Mouse (Mus musculus) CH12.LX (cell line): ENCODE measurements around the gene Smarca2. TPM values are rescaled to one million over a fixed set of nuclear protein-coding genes. Genes with fewer than 3 reads are reported as not detected.

ENCODE experiments used
- DNase-seq: peaks from one replicate; pipeline ENCODE4 v3.0.0-alpha.2; 2013; ENCODE audit errors: extremely low read depth
- H3K27ac ChIP-seq: 2 replicates; pipeline ENCODE4 v1.5.1; 2012; ENCODE audit warnings: low read depth, mild to moderate bottlenecking, control low read depth, moderate library complexity; ENCODE audit not compliant: insufficient read depth
- H3K27me3 ChIP-seq: replicated peaks from 2 replicates; pipeline ENCODE3; 2012; ENCODE audit warnings: inconsistent platforms
- H3K36me3 ChIP-seq, 2 experiments: replicated peaks in 1 of 2; 2 replicates each; pipeline versions ENCODE3 to v1.6.1; 2012; ENCODE audit warnings: inconsistent platforms in 1 of 2, low read length in 1 of 2, mild to moderate bottlenecking in 1 of 2, mixed read lengths in 1 of 2, moderate library complexity in 1 of 2; ENCODE audit not compliant: control insufficient read depth in 1 of 2, insufficient read depth in 1 of 2
- H3K4me1 ChIP-seq, 2 experiments: 2 replicates each; pipeline ENCODE4 v1.6.1; 2012; ENCODE audit warnings: inconsistent platforms in 1 of 2, moderate library complexity in 1 of 2; ENCODE audit not compliant: insufficient read depth in 2 of 2, control insufficient read depth in 1 of 2
- H3K4me2 ChIP-seq: 2 replicates; pipeline ENCODE4 v1.6.1; 2012; ENCODE audit warnings: low read depth, mild to moderate bottlenecking, control low read depth; ENCODE audit not compliant: poor library complexity, insufficient read depth, severe bottlenecking
- H3K4me3 ChIP-seq, 3 experiments: fragments of 150-350 bp in 1 of 3; sonication (generic) in 1 of 3; replicated peaks in 1 of 3; 2 replicates each; pipeline versions ENCODE3 to v1.5.1; 2011 to 2012; ENCODE audit warnings: low read depth in 2 of 3, low read length in 2 of 3, mild to moderate bottlenecking in 2 of 3, moderate library complexity in 2 of 3, control low read depth in 1 of 3, improper control_type of control experiment in 1 of 3, inconsistent platforms in 1 of 3, mixed read lengths in 1 of 3; ENCODE audit not compliant: poor library complexity in 1 of 3
- H3K79me2 ChIP-seq: replicated peaks from 2 replicates; pipeline ENCODE4 v1.6.1; 2012; ENCODE audit warnings: mild to moderate bottlenecking, moderate library complexity; ENCODE audit not compliant: control insufficient read depth, poor library complexity, insufficient read depth, severe bottlenecking; ENCODE audit errors: extremely low read depth
- H3K9ac ChIP-seq: 2 replicates; pipeline ENCODE4 v1.6.1; 2012; ENCODE audit warnings: low read depth, mild to moderate bottlenecking, control low read depth, moderate library complexity; ENCODE audit not compliant: insufficient read depth
- H3K9me3 ChIP-seq: replicated peaks from 2 replicates; pipeline ENCODE3; 2012; ENCODE audit warnings: low read length, inconsistent platforms, mixed read lengths
- CHD1 ChIP-seq: IDR thresholded peaks from 2 replicates; pipeline ENCODE4 v1.6.1; 2012; ENCODE audit warnings: low read depth, low read length, improper control_type of control experiment, inconsistent platforms
- CHD2 ChIP-seq: IDR thresholded peaks from 2 replicates; pipeline ENCODE4 v1.6.1; 2011; ENCODE audit warnings: low read length, improper control_type of control experiment
- CTCF ChIP-seq, 2 experiments: IDR thresholded peaks in 1 of 2; conservative IDR thresholded peaks in 1 of 2; 2 replicates each; pipeline ENCODE4 v1.5.1; 2011 to 2012; ENCODE audit warnings: low read depth in 2 of 2, low read length in 2 of 2, improper control_type of control experiment in 1 of 2, inconsistent platforms in 1 of 2, mild to moderate bottlenecking in 1 of 2, moderate library complexity in 1 of 2
- E2F4 ChIP-seq: IDR thresholded peaks from 2 replicates; pipeline ENCODE4 v1.6.1; 2011; ENCODE audit warnings: low read depth, low read length, improper control_type of control experiment; ENCODE audit not compliant: insufficient replicate concordance
- ETS1 ChIP-seq: conservative IDR thresholded peaks from 2 replicates; pipeline ENCODE4 v1.6.1; 2012; ENCODE audit warnings: low read depth, mild to moderate bottlenecking, inconsistent platforms, low read length, improper control_type of control experiment, moderate library complexity
- GABPA ChIP-seq: IDR thresholded peaks from 2 replicates; pipeline ENCODE4 v1.6.1; 2012; ENCODE audit warnings: low read depth, low read length, improper control_type of control experiment, inconsistent platforms; ENCODE audit not compliant: insufficient replicate concordance
- HCFC1 ChIP-seq: IDR thresholded peaks from 2 replicates; pipeline ENCODE4 v1.6.1; 2012; ENCODE audit warnings: low read depth, mild to moderate bottlenecking, inconsistent platforms, low read length, improper control_type of control experiment
- JUN ChIP-seq: IDR thresholded peaks from 2 replicates; pipeline ENCODE4 v1.6.1; 2011; ENCODE audit warnings: low read depth, mild to moderate bottlenecking, low read length, improper control_type of control experiment, moderate library complexity; ENCODE audit not compliant: insufficient read depth
- JUND ChIP-seq: conservative IDR thresholded peaks from 2 replicates; pipeline ENCODE4 v1.6.1; 2011; ENCODE audit warnings: low read depth, low read length, improper control_type of control experiment
- KAT2A ChIP-seq: IDR thresholded peaks from 2 replicates; pipeline ENCODE4 v1.6.1; 2012; ENCODE audit warnings: low read length, improper control_type of control experiment, inconsistent platforms; ENCODE audit not compliant: insufficient replicate concordance
- MAFK ChIP-seq: IDR thresholded peaks from 2 replicates; pipeline ENCODE4 v1.6.1; 2011; ENCODE audit warnings: low read length, improper control_type of control experiment; ENCODE audit not compliant: insufficient replicate concordance
- MAZ ChIP-seq: IDR thresholded peaks from 2 replicates; pipeline ENCODE4 v1.6.1; 2012; ENCODE audit warnings: low read depth, mild to moderate bottlenecking, inconsistent platforms, low read length, improper control_type of control experiment, moderate library complexity
- MYC ChIP-seq: IDR thresholded peaks from 2 replicates; pipeline ENCODE4 v1.6.1; 2011; ENCODE audit warnings: low read depth, mild to moderate bottlenecking, improper control_type of control experiment, low read length
- NRF1 ChIP-seq: IDR thresholded peaks from 2 replicates; pipeline ENCODE4 v1.6.1; 2014; ENCODE audit warnings: low read depth, mild to moderate bottlenecking, inconsistent platforms, low read length, improper control_type of control experiment, moderate library complexity
- PAX5 ChIP-seq: IDR thresholded peaks from 2 replicates; pipeline ENCODE4 v1.6.1; 2012; ENCODE audit warnings: low read length, inconsistent platforms, mixed read lengths
- POLR2A ChIP-seq: IDR thresholded peaks from 2 replicates; pipeline ENCODE4 v1.6.1; 2011; ENCODE audit warnings: low read depth, mild to moderate bottlenecking, improper control_type of control experiment, low read length
- POLR2AphosphoS2 ChIP-seq: IDR thresholded peaks from 2 replicates; pipeline ENCODE4 v1.6.1; 2011; ENCODE audit warnings: low read depth, low read length, improper control_type of control experiment
- RAD21 ChIP-seq: IDR thresholded peaks from 2 replicates; pipeline ENCODE4 v1.6.1; 2011; ENCODE audit warnings: low read depth, mild to moderate bottlenecking, low read length, improper control_type of control experiment, moderate library complexity
- RCOR1 ChIP-seq: conservative IDR thresholded peaks from 2 replicates; pipeline ENCODE4 v1.6.1; 2012; ENCODE audit warnings: low read depth, mild to moderate bottlenecking, inconsistent platforms, low read length, improper control_type of control experiment
- SIN3A ChIP-seq: IDR thresholded peaks from 2 replicates; pipeline ENCODE4 v1.6.1; 2012; ENCODE audit warnings: low read length, improper control_type of control experiment, inconsistent platforms
- SMC3 ChIP-seq: IDR thresholded peaks from 2 replicates; pipeline ENCODE4 v1.6.1; 2011; ENCODE audit warnings: low read depth, low read length, improper control_type of control experiment
- TBP ChIP-seq: conservative IDR thresholded peaks from 2 replicates; pipeline ENCODE4 v1.6.1; 2011; ENCODE audit warnings: low read depth, low read length, improper control_type of control experiment
- TCF12 ChIP-seq: IDR thresholded peaks from 2 replicates; pipeline ENCODE4 v1.6.1; 2014; ENCODE audit warnings: low read depth, mild to moderate bottlenecking, inconsistent platforms, low read length, improper control_type of control experiment
- UBTF ChIP-seq: IDR thresholded peaks from 2 replicates; pipeline ENCODE4 v1.6.1; 2012; ENCODE audit warnings: low read depth, mild to moderate bottlenecking, inconsistent platforms, low read length, improper control_type of control experiment, moderate library complexity
- USF1 ChIP-seq: IDR thresholded peaks from 2 replicates; pipeline ENCODE4 v1.6.1; 2014; ENCODE audit warnings: low read depth, mild to moderate bottlenecking, inconsistent platforms, low read length, improper control_type of control experiment
- ZC3H11A ChIP-seq: IDR thresholded peaks from 2 replicates; pipeline ENCODE4 v1.6.1; 2012; ENCODE audit warnings: low read depth, mild to moderate bottlenecking, inconsistent platforms, low read length, improper control_type of control experiment
- ZKSCAN1 ChIP-seq: IDR thresholded peaks from 2 replicates; pipeline ENCODE4 v1.6.1; 2012; ENCODE audit warnings: low read depth, inconsistent platforms, low read length, improper control_type of control experiment, borderline replicate concordance
- ZMIZ1 ChIP-seq: IDR thresholded peaks from 2 replicates; pipeline ENCODE4 v1.6.1; 2012; ENCODE audit warnings: low read depth, mild to moderate bottlenecking, inconsistent platforms, low read length, improper control_type of control experiment
- ZNF384 ChIP-seq: IDR thresholded peaks from 2 replicates; pipeline ENCODE4 v1.6.1; 2012; ENCODE audit warnings: low read depth, low read length, improper control_type of control experiment, inconsistent platforms
- dilution Hi-C: fragments of 300-500 bp; cut with MboI; formaldehyde crosslinking; loops from 2 replicates; pipeline ENCODE4 v1.14.3; 2020; ENCODE audit warnings: low sequenced_read_pairs; ENCODE audit not compliant: extremely low pct_unique_long_range_greater_than_20kb, extremely low pct_ligation_motif_present
- in situ Hi-C: fragments of 300-500 bp; cut with MboI; formaldehyde crosslinking; loops from 3 replicates; pipeline ENCODE4 v1.14.3; 2019; ENCODE audit warnings: low sequenced_read_pairs, low pct_ligation_motif_present, low pct_unique_long_range_greater_than_20kb, mixed read lengths
- polyA plus RNA-seq: library from polyadenylated mRNA; unstranded; fragments of >175 nt; gene quantifications from 2 replicates; pipeline ENCODE4 v1.2.1, GENCODE M21; 2012; ENCODE audit warnings: low read depth; ENCODE audit not compliant: insufficient read length
- total RNA-seq, 2 experiments: library from RNA; depleted of rRNA; stranded (reverse); fragments of 300-350 nt in 1 of 2; fragments of >200 nt in 1 of 2; gene quantifications; 2 replicates each; pipeline ENCODE4 v1.2.3; 2012 to 2014

The Smarca2 gene
- total and polyA plus RNA-seq, 3 experiments: 19.4 to 47.1 (median 21.8) TPM

DNA sequence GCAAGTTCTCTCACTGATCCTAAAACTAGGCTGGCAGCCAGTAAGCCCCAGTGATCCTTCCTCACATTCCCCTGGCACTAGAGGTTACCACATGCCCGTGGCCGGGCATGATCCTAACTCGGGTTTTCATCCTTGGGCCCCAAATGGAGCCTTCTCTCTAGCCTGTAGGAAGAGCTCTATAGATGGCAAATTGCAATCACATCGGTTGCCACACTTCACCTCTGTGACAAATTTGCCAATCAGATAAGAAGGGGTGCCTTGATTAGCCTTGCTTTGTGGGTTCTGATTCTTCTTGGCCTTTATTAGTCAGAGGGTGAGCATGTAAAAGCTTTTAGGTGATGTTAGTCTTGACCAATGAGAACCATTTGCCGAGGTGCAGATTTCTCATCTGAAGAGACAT is 35.9 kb upstream of the Smarca2 start:
- no peaks in the 10 kb centered on the region for H3K27me3 ChIP-seq
- H3K79me2 ChIP-seq: no peaks in the 10 kb centered on the region
- no peaks in the 10 kb centered on the region for H3K9me3 ChIP-seq
- H3K4me2 ChIP-seq: no peak overlapping the region
- in situ Hi-C loops (no loop called here), dilution Hi-C loops (no loop called here)
- no peak overlapping the region for H3K4me3 ChIP-seq
- H3K36me3 ChIP-seq: no peaks in the 10 kb centered on the region
- no peak for TF ChIP-seq PAX5
- TF ChIP-seq JUND: no peak
- TF ChIP-seq TBP: no peak
- TF ChIP-seq USF1: no peak
- no peak for TF ChIP-seq ZKSCAN1
- no peak for TF ChIP-seq E2F4
- no peak for TF ChIP-seq KAT2A
- no peak for TF ChIP-seq ZNF384
- TF ChIP-seq NRF1: no peak
- TF ChIP-seq MAFK: no peak
- no peak for TF ChIP-seq CHD2
- TF ChIP-seq TCF12: no peak
- TF ChIP-seq CTCF (conservative IDR thresholded peaks at IDR 0.05 in 1 of 2, IDR thresholded peaks at IDR 0.05 in 1 of 2; ENCODE audit: low read depth in 2 of 2, low read length in 2 of 2): no peak
- no peak for TF ChIP-seq UBTF
- TF ChIP-seq RCOR1: no peak
- TF ChIP-seq SIN3A: no peak
- TF ChIP-seq ZMIZ1: no peak
- no peak for TF ChIP-seq GABPA
- TF ChIP-seq RAD21: no peak
- DNase-seq: no peak
- peaks cover 4 to 19% of the 10 kb centered on the region in 2 experiments; a peak in 3 of 4 replicates for H3K4me1 ChIP-seq
- no peak overlapping the region for H3K27ac ChIP-seq
- no peak overlapping the region for H3K9ac ChIP-seq

- TF ChIP-seq TCF12 (no peak), JUN (no peak), UBTF (no peak), ZKSCAN1 (no peak), SMC3 (no peak), ZC3H11A (no peak), HCFC1 (no peak), POLR2AphosphoS2 (no peak), MAZ (no peak), MYC (no peak), MAFK (no peak), POLR2A (no peak), CHD2 (no peak), USF1 (no peak), ZMIZ1 (no peak), CTCF (conservative IDR thresholded peaks at IDR 0.05 in 1 of 2, IDR thresholded peaks at IDR 0.05 in 1 of 2; ENCODE audit: low read depth in 2 of 2, low read length in 2 of 2) (no peak), PAX5 (no peak), CHD1 (no peak), ETS1 (no peak), GABPA (no peak)
- Histone ChIP-seq H3K4me1 (peaks cover 1 to 14% of the 10 kb centered on the region in 2 experiments; a peak in 3 of 4 replicates), H3K4me3 (no peak overlapping the region), H3K9ac (no peak overlapping the region), H3K27ac (no peak overlapping the region), H3K27me3 (no peaks in the 10 kb centered on the region), H3K9me3 (no peaks in the 10 kb centered on the region), H3K36me3 (no peaks in the 10 kb centered on the region), H3K4me2 (no peak overlapping the region), H3K79me2 (no peaks in the 10 kb centered on the region)
- in situ Hi-C loops: no loop called here
- dilution Hi-C loops: no loop called here
- DNase-seq: no peak
Measured at GRCm38 (mm10) chr19:26569461-26569860, 35.4 kb upstream of the Smarca2 start.
